Comparison of ENCODE assay signal across 8 mouse cellular contexts in genomic region chr13:18947686-18948085, GRCm38 (mm10). TPM values are rescaled to one million over a fixed set of nuclear protein-coding genes. Genes with fewer than 3 reads are reported as not detected.
A peak's percentile ranks its signal among the peaks of the same experiment; 100 is the strongest.
DNase-seq lines count a peak whose midpoint lies in the region; ATAC-seq and TF ChIP-seq lines count a peak whose summit lies in the region.

No protein-coding gene starts in this region.

- peaks cover 4% of the 10 kb centered on the region; the same call in 1 of the 2 replicates for H3K27me3 ChIP-seq in lung, postnatal 0 days (replicated peaks; ENCODE audit: insufficient read depth, low read length)
- peaks cover 18% of the 10 kb centered on the region for H3K27me3 ChIP-seq in embryonic facial prominence, embryonic 15.5 days
- H3K27me3 ChIP-seq in intestine, postnatal 0 days (replicated peaks; ENCODE audit: control insufficient read depth, insufficient read depth, low read length), result peaks cover 11% of the 10 kb centered on the region
- 0 out of 2 replicates have a peak, but pooled peaks cover 1% of the 10 kb centered on the region for H3K27me3 ChIP-seq in kidney, adult 2 months (replicated peaks; ENCODE audit: control insufficient read depth, insufficient read depth, low read length)

- H3K27ac ChIP-seq in lung, postnatal 0 days (ENCODE audit: low read length), result no peak overlapping the region
- H3K27ac ChIP-seq in embryonic facial prominence, embryonic 15.5 days (replicated peaks), result no peak overlapping the region
- H3K27ac ChIP-seq in intestine, postnatal 0 days (ENCODE audit: low read depth, low read length), result no peak overlapping the region
- peak overlapping the region; percentile 76 for H3K27ac ChIP-seq in olfactory bulb, adult 2 months (ENCODE audit: insufficient read depth, low read depth, low read length)
- no peak overlapping the region for H3K27ac ChIP-seq in kidney, adult 2 months (ENCODE audit: insufficient read depth, low read depth, low read length)

- no peaks in the 10 kb centered on the region for H3K9me3 ChIP-seq in lung, postnatal 0 days (ENCODE audit: low read length)
- H3K9me3 ChIP-seq in embryonic facial prominence, embryonic 15.5 days (replicated peaks), result no peaks in the 10 kb centered on the region
- H3K9me3 ChIP-seq in intestine, postnatal 0 days (ENCODE audit: control insufficient read depth), result no peaks in the 10 kb centered on the region

- ATAC-seq in lung, postnatal 0 days, result no peak
- no peak for ATAC-seq in embryonic facial prominence, embryonic 15.5 days (ENCODE audit: insufficient number of reproducible peaks, low FRiP score, low TSS enrichment, low read depth)
- no peak for ATAC-seq in intestine, postnatal 0 days

- no peak overlapping the region for H3K4me3 ChIP-seq in lung, postnatal 0 days (ENCODE audit: low read depth, low read length)
- peak overlapping the region; percentile 64 for H3K4me3 ChIP-seq in embryonic facial prominence, embryonic 15.5 days (replicated peaks)
- H3K4me3 ChIP-seq in intestine, postnatal 0 days (ENCODE audit: low read depth, low read length), result peak overlapping the region; percentile 60; the same call in 1 of the 2 replicates
- peak overlapping the region; percentile 76 for H3K4me3 ChIP-seq in olfactory bulb, adult 2 months (ENCODE audit: insufficient read depth, low read depth, low read length)
- no peak overlapping the region for H3K4me3 ChIP-seq in kidney, adult 2 months (ENCODE audit: insufficient read depth, low read depth, low read length)

- H3K4me2 ChIP-seq in lung, postnatal 0 days (replicated peaks; ENCODE audit: low read depth, low read length), result peak overlapping the region; percentile 80
- peak overlapping the region; percentile 95 for H3K4me2 ChIP-seq in embryonic facial prominence, embryonic 15.5 days (replicated peaks)
- H3K4me2 ChIP-seq in intestine, postnatal 0 days (replicated peaks; ENCODE audit: low read depth), result peak overlapping the region; percentile 93

- TF ChIP-seq CTCF in lung, postnatal 0 days (IDR thresholded peaks at IDR 0.05), result no peak
- TF ChIP-seq CTCF in intestine, postnatal 0 days (IDR thresholded peaks at IDR 0.05; ENCODE audit: low read depth), result no peak
- no peak for TF ChIP-seq CTCF in olfactory bulb, adult 2 months (IDR thresholded peaks at IDR 0.05; ENCODE audit: insufficient read depth, low read depth, low read length)
- TF ChIP-seq CTCF in kidney, adult 2 months (conservative IDR thresholded peaks at IDR 0.05; ENCODE audit: insufficient read depth, insufficient read length, low read depth, low read length), result no peak

- WGBS in lung, postnatal 0 days, result 18% methylated on average over 5 of the region's 5 CpGs
- 17% methylated on average over 5 of the region's 5 CpGs for WGBS in embryonic facial prominence, embryonic 15.5 days
- 24% methylated on average over 5 of the region's 5 CpGs for WGBS in intestine, postnatal 0 days
- 13% methylated on average over 5 of the region's 5 CpGs for WGBS in olfactory bulb, adult 2 months
- 25% methylated on average over 5 of the region's 5 CpGs for WGBS in kidney, adult 2 months

- no peak for DNase-seq in lung, postnatal 0 days (ENCODE audit: low spot score)
- DNase-seq in lung, postnatal 10 days, result no peak
- no peak for DNase-seq in gastrocnemius, adult 8-10 months (ENCODE audit: low spot score in 2 of 2)
- no peak for DNase-seq in kidney, adult 2 months
- no peak for DNase-seq in urinary bladder, postnatal 10 days (ENCODE audit: low spot score)

- no peak for TF ChIP-seq EP300 in lung, postnatal 0 days (IDR thresholded peaks at IDR 0.05)

- no peak for TF ChIP-seq POLR2A in olfactory bulb, adult 2 months (IDR thresholded peaks at IDR 0.05; ENCODE audit: insufficient read depth, low read depth, low read length)
- no peak for TF ChIP-seq POLR2A in kidney, adult 2 months (IDR thresholded peaks at IDR 0.05; ENCODE audit: low read depth, low read length)

- no peak overlapping the region for H3K9ac ChIP-seq in lung, postnatal 0 days (replicated peaks; ENCODE audit: low read depth)
- H3K9ac ChIP-seq in embryonic facial prominence, embryonic 15.5 days, result no peak overlapping the region
- no peak overlapping the region for H3K9ac ChIP-seq in intestine, postnatal 0 days (ENCODE audit: low read depth, low read length)

- H3K4me1 ChIP-seq in lung, postnatal 0 days (ENCODE audit: insufficient read depth, low read depth, low read length), result no peaks in the 10 kb centered on the region
- peaks cover 8% of the 10 kb centered on the region; the same call in 1 of the 2 replicates for H3K4me1 ChIP-seq in embryonic facial prominence, embryonic 15.5 days
- H3K4me1 ChIP-seq in intestine, postnatal 0 days (replicated peaks; ENCODE audit: control insufficient read depth, insufficient read depth, low read length), result no peaks in the 10 kb centered on the region
- H3K4me1 ChIP-seq in olfactory bulb, adult 2 months (ENCODE audit: control insufficient read depth, insufficient read depth, low read length), result peaks cover 8% of the 10 kb centered on the region
- H3K4me1 ChIP-seq in kidney, adult 2 months (ENCODE audit: control insufficient read depth, insufficient read depth, low read length), result no peaks in the 10 kb centered on the region

- H3K36me3 ChIP-seq in lung, postnatal 0 days (ENCODE audit: insufficient read depth, low read length), result no peaks in the 10 kb centered on the region
- no peaks in the 10 kb centered on the region for H3K36me3 ChIP-seq in embryonic facial prominence, embryonic 15.5 days
- no peaks in the 10 kb centered on the region for H3K36me3 ChIP-seq in intestine, postnatal 0 days (ENCODE audit: control insufficient read depth, insufficient read depth)
- no peaks in the 10 kb centered on the region for H3K36me3 ChIP-seq in kidney, adult 2 months (ENCODE audit: control insufficient read depth, insufficient read depth, low read length)

RNA-seq across cellular contexts. Expression of gene Amph, which starts 0.3 kb away (rescaled TPM):
- polyA plus RNA-seq in lung, postnatal 0 days (2015; fragmentation: Nextera tagmentation; extraction: Ambion mirVana), result 4.5 and 6.2 TPM in 2 replicates
- polyA plus RNA-seq in embryonic facial prominence, embryonic 15.5 days (2015; fragmentation: Nextera tagmentation; extraction: Ambion mirVana), result 2.4 and 2.5 TPM in 2 replicates
- polyA plus RNA-seq in intestine, postnatal 0 days (2015; fragmentation: Nextera tagmentation; extraction: Ambion mirVana), result 0.97 and 1.5 TPM in 2 replicates
- not detected in 2 replicates for polyA plus RNA-seq in olfactory bulb, adult 2 months (2012; ENCODE audit: insufficient read depth, insufficient read length, low replicate concordance, missing spikeins)
- 1 to 10 TPM in 1 of 4 experiments, under 1 TPM in 3; 0.24 to 1.3 (median 0.44) TPM for total RNA-seq in gastrocnemius, adult 8-10 months (2022)
- polyA plus RNA-seq in kidney, adult 2 months (2012; rRNA removed), result 0.48 and 0.75 TPM in 2 replicates

Comparison
In these comparisons a context has a peak if more than half of its experiments do, and no peak if none do; other contexts are left out.
1. H3K4me3 ChIP-seq: peak in embryonic facial prominence, embryonic 15.5 days (single experiment), intestine, postnatal 0 days (single experiment) and olfactory bulb, adult 2 months (single experiment); none in lung, postnatal 0 days (single experiment) and kidney, adult 2 months (single experiment).
2. Peak in every context shown above with its lines, with median percentiles within 50 percentile points of each other: H3K4me2 ChIP-seq.